Comparison of ENCODE assay signal across 9 mouse cellular contexts in genomic region chr17:3451077-3451476, GRCm38 (mm10).
DNase-seq lines count a peak whose midpoint lies in the region; ATAC-seq lines count a peak whose summit lies in the region.
"Had no signal": no experiment of that assay in that cellular context is flagged by ENCODE, and none has a peak within 500 bp of the region (broad histone marks: within the 10 kb centered on the region; RNA-seq: fewer than 3 reads in every experiment).

No protein-coding gene starts in this region.

- DNase-seq in hindbrain, embryonic 10.5 days (ENCODE audit: low spot score): peak; percentile 45
- peak; percentile 85 for DNase-seq in adrenal gland, postnatal 14 days
- DNase-seq in embryonic facial prominence, embryonic 10.5 days (ENCODE audit: low spot score): peak; percentile 52
- DNase-seq in heart, postnatal 4 days: peak; percentile 74
- peak; percentile 42 to 52 for DNase-seq in left cerebral cortex, postnatal 36 days (ENCODE audit: low spot score in 2 of 2)
- DNase-seq in natural killer cell, adult 2 months (ENCODE audit: low spot score in 2 of 2): peak; percentile 79
- DNase-seq in testis, postnatal 10 days (ENCODE audit: low spot score): peak; percentile 78

- H3K4me2 ChIP-seq in hindbrain, embryonic 16.5 days (ENCODE audit: low read length): no peak overlapping the region

- intact Hi-C loops in left cerebral cortex, postnatal 36 days (cut with DNase I): no loop called here

- ATAC-seq in hindbrain, embryonic 16.5 days: no peak; the same call in 1 of the 2 replicates

- no peaks in the 10 kb centered on the region for H3K27me3 ChIP-seq in hindbrain, embryonic 10.5 days (ENCODE audit: insufficient read depth, poor library complexity, severe bottlenecking)
- no peaks in the 10 kb centered on the region for H3K27me3 ChIP-seq in hindbrain, embryonic 16.5 days (replicated peaks; ENCODE audit: control insufficient read depth, insufficient read depth, low read length)
- no peaks in the 10 kb centered on the region for H3K27me3 ChIP-seq in embryonic facial prominence, embryonic 10.5 days (replicated peaks; ENCODE audit: low read depth, poor library complexity, severe bottlenecking)

- no peak overlapping the region for H3K27ac ChIP-seq in hindbrain, embryonic 10.5 days
- no peak overlapping the region for H3K27ac ChIP-seq in hindbrain, embryonic 16.5 days (ENCODE audit: low read depth, low read length)
- H3K27ac ChIP-seq in embryonic facial prominence, embryonic 10.5 days (replicated peaks): no peak overlapping the region
- H3K27ac ChIP-seq: macrophage had no signal

- H3K4me3 ChIP-seq in hindbrain, embryonic 10.5 days: no peak overlapping the region
- H3K4me3 ChIP-seq in hindbrain, embryonic 16.5 days (ENCODE audit: low read length): no peak overlapping the region
- no peak overlapping the region for H3K4me3 ChIP-seq in embryonic facial prominence, embryonic 10.5 days

- H3K9ac ChIP-seq in hindbrain, embryonic 16.5 days (ENCODE audit: low read depth, low read length): no peak overlapping the region

- no peaks in the 10 kb centered on the region for H3K36me3 ChIP-seq in hindbrain, embryonic 10.5 days
- no peaks in the 10 kb centered on the region for H3K36me3 ChIP-seq in hindbrain, embryonic 16.5 days (ENCODE audit: control insufficient read depth, insufficient read depth, low read length)
- H3K36me3 ChIP-seq in embryonic facial prominence, embryonic 10.5 days (replicated peaks): peaks cover 7% of the 10 kb centered on the region

- H3K4me1 ChIP-seq in hindbrain, embryonic 10.5 days (replicated peaks): peaks cover 7% of the 10 kb centered on the region
- H3K4me1 ChIP-seq in hindbrain, embryonic 16.5 days (ENCODE audit: control insufficient read depth, insufficient read depth, low read depth, low read length): no peaks in the 10 kb centered on the region
- H3K4me1 ChIP-seq in embryonic facial prominence, embryonic 10.5 days: peaks cover 8% of the 10 kb centered on the region

- 53% methylated on average over 2 of the region's 2 CpGs for WGBS in hindbrain, embryonic 10.5 days
- WGBS in hindbrain, embryonic 16.5 days: 65% methylated on average over 2 of the region's 2 CpGs
- WGBS in embryonic facial prominence, embryonic 10.5 days: 61% methylated on average over 2 of the region's 2 CpGs

- H3K9me3 ChIP-seq in hindbrain, embryonic 10.5 days: no peaks in the 10 kb centered on the region
- H3K9me3 ChIP-seq in hindbrain, embryonic 16.5 days (ENCODE audit: control insufficient read depth, low read length): no peaks in the 10 kb centered on the region
- no peaks in the 10 kb centered on the region for H3K9me3 ChIP-seq in embryonic facial prominence, embryonic 10.5 days
